Mouse (Mus musculus) activated CD4-positive, CD25-positive, alpha-beta regulatory T cell, adult 9 weeks (primary cell): ENCODE results near the gene Entpd1. TPM values are rescaled to one million over a fixed set of nuclear protein-coding genes. Genes with fewer than 3 reads are reported as not detected.

Experiments
- polyA plus RNA-seq: library from polyadenylated mRNA; unstranded; fragments of 100-300 nt; shearing (Covaris generic); gene quantifications from one replicate; pipeline ENCODE4 v1.2.1, GENCODE M21; 2017

Gene Entpd1
- 56.2 TPM for polyA plus RNA-seq

GRCm38 (mm10) chr19:40611830-40612506 is at the start of gene Entpd1, which contains the start of gene Tctn3:
TSS of gene Entpd1 (plus strand) at chr19:40612366.
TSS of gene Tctn3 (minus strand) at chr19:40612233.

GRCm38 (mm10) chr19:40588293-40588654 is 23.9 kb upstream of the Entpd1 start, which contains the start of gene Aldh18a1:
TSS of gene Aldh18a1 (minus strand) at chr19:40588463.

DNA sequence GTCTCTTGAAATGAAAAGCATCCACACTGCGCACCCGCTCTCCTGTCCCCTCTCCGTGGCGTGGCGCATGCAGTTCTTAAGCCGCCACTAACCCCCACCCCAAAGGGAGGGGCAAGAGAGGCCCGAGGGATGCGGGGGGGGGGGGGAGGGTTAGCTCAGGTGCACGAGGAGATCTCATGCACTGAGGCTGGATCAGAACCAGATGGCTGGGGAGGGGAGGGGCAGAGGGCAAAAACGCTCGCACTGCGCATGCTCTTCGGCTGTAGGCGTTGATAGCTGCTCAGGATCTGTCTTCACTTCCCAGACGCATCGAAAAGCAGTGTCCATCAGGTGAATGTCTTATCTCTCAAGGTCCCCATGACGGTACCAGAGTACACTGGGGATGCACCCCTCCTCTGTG is 136.4 kb downstream of the Entpd1 start, which contains the start of gene Cc2d2b:
Gene Cc2d2b, plus strand, starts transcription at position 195 of the 400 bp plus-strand sequence.

Other genes starting within 250 kb of the Entpd1 start
- 25.4 TPM for gene Sorbs1, start 98.6 kb upstream of the Entpd1 start, polyA plus RNA-seq
- gene Aldh18a1, start 23.9 kb upstream of the Entpd1 start, polyA plus RNA-seq = 89.2 TPM
- 11.9 TPM for gene Tctn3, start 133 bp upstream of the Entpd1 start, polyA plus RNA-seq
- 2.8 TPM for gene Cc2d2b, start 136.4 kb downstream of the Entpd1 start, polyA plus RNA-seq
- gene Ccnj, start 218.9 kb downstream of the Entpd1 start, polyA plus RNA-seq = 1.8 TPM